Mouse (Mus musculus): Measurements from ENCODE around the gene Cdc42ep2.

Cdc42ep2 gene

DNA sequence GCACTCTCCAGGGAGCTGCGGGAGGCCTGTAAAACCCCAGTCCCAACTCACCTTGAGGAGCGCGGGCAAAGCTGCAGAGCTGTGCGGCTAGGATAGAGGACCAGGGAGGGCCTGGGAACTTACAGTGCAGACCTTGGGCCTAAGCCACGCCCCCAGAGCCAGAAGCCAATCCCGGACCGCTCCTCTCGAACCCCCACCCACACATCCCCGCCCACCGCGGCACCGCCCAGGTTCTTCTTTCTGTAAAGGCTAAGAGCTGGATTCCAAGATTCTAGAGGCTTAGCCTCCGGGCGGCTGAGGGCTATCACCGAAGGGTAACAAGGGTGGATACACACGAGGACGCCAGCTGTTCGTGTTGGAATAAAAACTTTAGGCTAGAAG lies at the start of gene Cdc42ep2:
Cdc42ep2 (minus strand) TSS at position 104 of the 381 bp plus-strand sequence.
- DNase-seq (ENCODE audit: low read depth): peak; percentile 96

- no peak for DNase-seq (ENCODE audit: low read depth)
Measured at GRCm38 (mm10) chr19:5967664-5968063, 43.0 kb upstream of the Cdc42ep2 start.

DNA sequence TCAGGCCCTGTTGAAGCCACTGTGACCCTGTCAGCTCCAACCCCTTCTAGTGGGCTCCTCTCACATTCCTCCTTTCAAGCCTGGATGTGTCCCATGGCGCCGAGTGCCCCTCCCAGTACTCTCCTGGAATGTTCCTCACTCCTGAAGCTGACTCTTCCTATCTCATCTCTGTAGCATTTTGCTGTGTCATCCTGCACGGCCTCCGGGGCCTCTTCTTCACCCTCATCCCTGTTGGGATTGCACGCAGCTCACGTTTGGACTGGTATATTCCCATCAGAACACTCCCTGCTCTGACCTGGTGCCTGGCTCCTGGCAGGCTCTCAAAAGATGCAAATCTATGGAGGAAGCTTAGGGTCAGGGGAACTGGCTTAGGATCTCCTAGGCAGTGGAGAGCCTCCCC lies 42.2 kb upstream of the Cdc42ep2 start:
- no peak for DNase-seq (ENCODE audit: low read depth)

DNA sequence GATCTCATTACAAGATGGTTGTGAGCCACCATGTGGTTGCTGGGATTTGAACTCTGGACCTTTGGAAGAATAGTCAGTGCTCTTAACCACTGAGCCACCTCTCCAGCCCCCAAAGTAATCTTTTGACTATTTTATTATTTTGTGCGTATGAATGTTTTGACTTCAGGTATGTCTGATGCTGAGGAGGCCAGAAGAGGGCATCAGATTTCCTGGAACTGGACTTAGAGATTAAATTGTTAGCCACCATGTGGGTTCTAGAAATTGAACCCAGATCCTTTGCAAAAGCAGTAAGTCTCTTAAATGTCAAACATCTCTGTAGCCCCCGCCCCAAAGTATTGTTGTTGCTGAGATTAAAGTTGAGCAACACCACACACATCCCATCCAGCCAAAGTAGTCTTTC lies 41.3 kb upstream of the Cdc42ep2 start:
- no peak for DNase-seq (ENCODE audit: low read depth)

DNA sequence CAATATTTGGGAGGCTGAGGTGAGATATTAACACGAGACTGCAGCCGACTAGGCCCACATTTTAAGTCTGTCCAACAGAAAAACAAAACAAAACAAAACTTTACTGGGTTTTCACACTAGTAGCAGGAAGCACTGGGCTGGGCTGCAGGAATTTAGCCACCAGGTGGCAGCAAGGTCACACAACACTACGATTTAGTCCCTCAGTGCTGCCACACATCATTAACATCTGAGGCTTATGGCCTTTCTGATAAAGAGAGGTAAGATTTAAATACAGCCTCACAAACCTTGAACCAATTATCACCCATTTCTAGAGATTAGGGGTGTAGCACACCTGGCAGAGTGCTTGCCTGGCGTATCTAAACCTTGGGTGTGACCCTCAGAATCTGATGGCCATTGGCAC lies 40.7 kb upstream of the Cdc42ep2 start:
- peak; percentile 93 for DNase-seq (ENCODE audit: low read depth)

- no peak for DNase-seq (ENCODE audit: low read depth)
Measured at GRCm38 (mm10) chr19:5964804-5965203, 40.2 kb upstream of the Cdc42ep2 start.

GRCm38 (mm10) chr19:5963883-5964562 lies 39.4 kb upstream of the Cdc42ep2 start, which contains the start of gene Pola2:
Gene Pola2, minus strand, starts transcription at chr19:5964202.
- DNase-seq (ENCODE audit: low read depth): peak; percentile 95

GRCm38 (mm10) chr19:5962651-5963050 lies 38.0 kb upstream of the Cdc42ep2 start:
- peak; percentile 29 for DNase-seq (ENCODE audit: low read depth)

DNA sequence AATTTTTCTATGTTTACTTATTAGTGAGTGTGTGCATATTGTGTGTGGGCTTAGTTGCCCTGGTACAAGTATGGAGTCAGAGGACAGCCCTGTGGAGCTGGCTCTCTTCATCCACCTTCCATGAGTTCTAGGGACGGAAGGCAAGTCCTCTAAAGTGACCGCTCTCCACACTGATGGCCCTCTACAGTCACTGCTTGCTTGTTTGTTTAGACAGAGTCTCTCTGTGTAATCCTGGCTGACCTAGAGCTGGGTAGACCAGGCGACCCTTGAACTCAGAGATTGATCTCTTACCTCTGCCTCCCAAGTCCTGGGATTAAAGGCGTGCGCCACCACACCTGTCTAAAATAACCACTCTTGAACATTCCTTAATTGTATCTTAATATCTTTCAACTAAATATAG lies 32.8 kb upstream of the Cdc42ep2 start:
- DNase-seq (ENCODE audit: low read depth): no peak

DNA sequence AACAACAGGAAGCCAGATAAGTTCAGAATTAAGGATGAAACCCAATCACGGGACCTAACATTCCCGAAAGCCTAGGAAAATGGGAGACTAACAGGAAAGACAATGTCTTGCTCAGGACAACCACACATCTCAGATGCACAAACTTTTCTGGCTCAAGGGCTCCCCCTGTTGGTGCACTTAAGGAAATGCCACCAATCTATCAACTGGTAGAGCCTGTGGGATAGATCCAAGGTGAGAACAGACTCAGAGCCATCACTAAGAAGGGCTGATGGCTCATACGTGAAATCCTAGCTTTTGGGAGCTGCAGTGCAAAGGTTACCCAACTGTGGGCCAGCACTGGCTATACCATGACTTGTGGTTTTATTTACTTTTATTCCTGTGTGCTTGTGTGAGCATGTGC lies 32.1 kb upstream of the Cdc42ep2 start:
- peak; percentile 88 for DNase-seq (ENCODE audit: low read depth)

DNA sequence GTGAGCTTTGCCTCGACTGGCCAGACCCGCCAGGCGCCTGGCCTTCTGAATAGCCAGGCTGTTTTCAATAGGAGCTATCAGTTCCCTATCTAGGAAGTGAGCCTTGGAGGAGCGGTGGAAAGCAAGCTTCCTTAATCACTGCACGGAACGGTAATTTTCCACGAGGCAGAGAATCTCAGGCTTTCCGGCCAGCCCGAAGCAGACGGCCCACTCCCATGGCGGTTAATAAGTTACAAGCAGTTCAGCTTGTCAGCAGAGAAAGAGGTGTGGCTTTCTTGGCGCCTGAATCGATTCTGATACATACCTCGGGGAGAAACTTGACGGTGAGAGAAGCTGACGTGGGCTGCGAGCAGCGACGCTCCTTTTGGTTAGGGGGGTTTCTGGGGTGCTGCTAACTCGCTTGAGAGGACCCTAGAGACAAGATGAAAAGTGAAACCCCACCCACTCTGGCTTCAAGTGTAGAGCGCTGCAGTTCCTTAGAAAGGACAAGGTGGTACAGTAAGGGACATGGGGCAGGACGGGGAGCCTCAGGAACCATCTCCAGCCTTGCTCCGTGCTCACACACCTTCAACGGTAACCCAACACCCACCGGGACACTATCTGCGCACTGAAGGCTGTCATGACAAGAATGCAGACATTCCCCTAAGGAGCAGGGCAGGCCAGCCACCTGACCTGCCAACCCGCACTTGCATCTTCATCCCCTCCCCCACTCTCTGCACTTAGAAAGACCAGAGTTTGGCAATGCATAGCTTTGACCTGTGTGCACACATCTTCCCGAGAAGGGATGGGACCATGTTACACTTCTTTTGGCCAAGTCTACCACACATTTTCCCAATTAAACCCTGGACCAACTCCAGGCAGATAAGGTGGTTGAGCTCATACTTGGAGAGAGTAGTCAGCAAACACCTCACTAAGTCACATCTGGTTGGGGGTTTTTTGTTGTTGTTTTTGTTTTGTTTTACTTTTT lies 31.4 kb upstream of the Cdc42ep2 start:
- DNase-seq (ENCODE audit: low read depth): no peak

DNA sequence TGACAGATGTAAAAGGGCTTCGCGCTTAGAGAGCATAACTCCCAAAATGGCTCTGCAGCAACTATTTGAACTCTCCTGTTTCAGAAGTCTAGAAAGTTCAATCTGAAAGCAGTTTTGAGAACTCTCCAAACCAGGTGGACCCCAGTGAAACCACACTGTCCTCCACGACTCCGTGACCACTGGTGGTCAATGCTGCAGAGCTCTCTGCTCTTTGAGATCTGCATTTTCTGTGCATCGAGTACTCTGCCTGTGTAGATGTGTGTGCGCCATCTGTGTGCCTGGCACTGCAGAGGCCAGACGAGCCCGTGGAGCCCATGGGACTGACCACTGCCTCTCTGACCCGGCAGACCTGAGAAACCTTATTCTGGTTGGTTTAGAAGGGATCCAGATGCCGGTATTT lies 30.3 kb upstream of the Cdc42ep2 start:
- no peak for DNase-seq (ENCODE audit: low read depth)

GRCm38 (mm10) chr19:5954031-5954710 lies 29.6 kb upstream of the Cdc42ep2 start:
- DNase-seq (ENCODE audit: low read depth): no peak

- DNase-seq (ENCODE audit: low read depth): no peak
Measured at GRCm38 (mm10) chr19:5953201-5953770, 28.7 kb upstream of the Cdc42ep2 start.

GRCm38 (mm10) chr19:5952071-5952691 lies 27.6 kb upstream of the Cdc42ep2 start:
- no peak for DNase-seq (ENCODE audit: low read depth)

GRCm38 (mm10) chr19:5951631-5952030 lies 27.0 kb upstream of the Cdc42ep2 start:
- no peak for DNase-seq (ENCODE audit: low read depth)

- DNase-seq (ENCODE audit: low read depth): no peak
Measured at GRCm38 (mm10) chr19:5950218-5950617, 25.6 kb upstream of the Cdc42ep2 start.

- no peak for DNase-seq (ENCODE audit: low read depth)
Measured at GRCm38 (mm10) chr19:5945891-5946290, 21.3 kb upstream of the Cdc42ep2 start.

DNA sequence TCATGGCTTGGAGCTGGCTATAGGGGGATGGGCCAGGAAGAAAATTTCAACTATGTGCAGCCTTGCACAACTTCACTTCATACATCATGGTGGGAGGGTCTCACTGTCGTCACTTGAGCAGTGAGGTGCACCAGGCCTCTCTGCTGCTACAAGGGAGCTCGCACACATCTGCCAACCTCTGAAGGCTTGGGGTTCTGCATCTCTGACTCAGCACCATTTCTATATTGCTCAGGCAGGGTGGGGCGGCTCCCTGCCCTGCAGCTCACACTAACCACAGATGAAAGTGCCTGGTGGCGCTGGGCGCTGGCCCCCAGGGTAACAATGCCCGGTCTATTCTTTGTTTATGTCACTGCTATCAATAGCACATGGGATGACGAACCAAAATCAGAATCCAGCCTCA lies 20.4 kb upstream of the Cdc42ep2 start:
- no peak for DNase-seq (ENCODE audit: low read depth)

- DNase-seq (ENCODE audit: low read depth): no peak
Measured at GRCm38 (mm10) chr19:5944145-5944544, 19.5 kb upstream of the Cdc42ep2 start.

DNA sequence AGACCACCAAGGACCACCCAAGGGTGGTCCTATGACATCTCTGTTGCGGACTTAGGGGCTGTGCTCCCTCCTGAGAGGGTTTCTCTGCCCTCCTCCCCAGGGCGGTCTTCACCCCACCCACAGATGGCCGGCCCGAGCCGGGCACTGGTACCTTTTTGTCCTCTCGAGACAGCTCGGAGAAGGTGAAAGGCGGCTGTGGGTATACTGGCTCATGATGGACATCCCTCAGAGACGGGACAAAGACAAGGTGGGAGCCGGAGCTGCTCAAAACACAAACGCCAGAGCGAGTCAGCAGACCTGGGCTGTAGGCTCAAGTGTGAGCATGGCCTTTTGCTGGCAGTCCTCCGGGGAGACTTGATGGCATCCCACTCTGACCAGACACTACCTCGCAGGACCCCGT lies 18.8 kb upstream of the Cdc42ep2 start:
- no peak for DNase-seq (ENCODE audit: low read depth)

- DNase-seq (ENCODE audit: low read depth): no peak
Measured at GRCm38 (mm10) chr19:5942581-5942980, 18.0 kb upstream of the Cdc42ep2 start.
